Mouse (Mus musculus) splenic B cell, adult 2 months (primary cell): Measurements from ENCODE around the gene Tnik.

Source experiments
- DNase-seq: peaks from one replicate; pipeline ENCODE4 v3.0.0-alpha.2; 2011; ENCODE audit warnings: low read depth, low spot score
- H3K27me3 ChIP-seq: 2 replicates; pipeline ENCODE4 v1.6.1; 2012; ENCODE audit warnings: mild to moderate bottlenecking, low read length, moderate library complexity, mixed read lengths; ENCODE audit not compliant: control insufficient read depth, poor library complexity, insufficient read depth, severe bottlenecking
- H3K36me3 ChIP-seq: 2 replicates; pipeline ENCODE4 v1.6.1; 2012; ENCODE audit warnings: mild to moderate bottlenecking, low read length, moderate library complexity, mixed read lengths; ENCODE audit not compliant: control insufficient read depth, poor library complexity, insufficient read depth, severe bottlenecking

Gene Tnik

GRCm38 (mm10) chr3:28242561-28242960, 20.5 kb upstream of the Tnik start:
- DNase-seq: no peak
- Histone ChIP-seq H3K27me3 (no peaks in the 10 kb centered on the region; the same call in 1 of the 2 replicates), H3K36me3 (no peaks in the 10 kb centered on the region)

- no peaks in the 10 kb centered on the region for H3K36me3 ChIP-seq
- no peak for DNase-seq
- no peaks in the 10 kb centered on the region; the same call in 1 of the 2 replicates for H3K27me3 ChIP-seq
These were observed 18.6 kb upstream of the Tnik start for GRCm38 (mm10) chr3:28244244-28244890.

GRCm38 (mm10) chr3:28248255-28248957, 14.6 kb upstream of the Tnik start:
- H3K36me3 ChIP-seq: no peaks in the 10 kb centered on the region
- no peak for DNase-seq
- H3K27me3 ChIP-seq: no peaks in the 10 kb centered on the region; the same call in 1 of the 2 replicates

- DNase-seq: no peak
- Histone ChIP-seq H3K27me3 (no peaks in the 10 kb centered on the region), H3K36me3 (no peaks in the 10 kb centered on the region)
These were observed 7.3 kb upstream of the Tnik start for GRCm38 (mm10) chr3:28255711-28256110.

- no peaks in the 10 kb centered on the region for H3K36me3 ChIP-seq
- peak; percentile 40 for DNase-seq
These were observed 528 bp upstream of the Tnik start for GRCm38 (mm10) chr3:28262371-28263001.

DNA sequence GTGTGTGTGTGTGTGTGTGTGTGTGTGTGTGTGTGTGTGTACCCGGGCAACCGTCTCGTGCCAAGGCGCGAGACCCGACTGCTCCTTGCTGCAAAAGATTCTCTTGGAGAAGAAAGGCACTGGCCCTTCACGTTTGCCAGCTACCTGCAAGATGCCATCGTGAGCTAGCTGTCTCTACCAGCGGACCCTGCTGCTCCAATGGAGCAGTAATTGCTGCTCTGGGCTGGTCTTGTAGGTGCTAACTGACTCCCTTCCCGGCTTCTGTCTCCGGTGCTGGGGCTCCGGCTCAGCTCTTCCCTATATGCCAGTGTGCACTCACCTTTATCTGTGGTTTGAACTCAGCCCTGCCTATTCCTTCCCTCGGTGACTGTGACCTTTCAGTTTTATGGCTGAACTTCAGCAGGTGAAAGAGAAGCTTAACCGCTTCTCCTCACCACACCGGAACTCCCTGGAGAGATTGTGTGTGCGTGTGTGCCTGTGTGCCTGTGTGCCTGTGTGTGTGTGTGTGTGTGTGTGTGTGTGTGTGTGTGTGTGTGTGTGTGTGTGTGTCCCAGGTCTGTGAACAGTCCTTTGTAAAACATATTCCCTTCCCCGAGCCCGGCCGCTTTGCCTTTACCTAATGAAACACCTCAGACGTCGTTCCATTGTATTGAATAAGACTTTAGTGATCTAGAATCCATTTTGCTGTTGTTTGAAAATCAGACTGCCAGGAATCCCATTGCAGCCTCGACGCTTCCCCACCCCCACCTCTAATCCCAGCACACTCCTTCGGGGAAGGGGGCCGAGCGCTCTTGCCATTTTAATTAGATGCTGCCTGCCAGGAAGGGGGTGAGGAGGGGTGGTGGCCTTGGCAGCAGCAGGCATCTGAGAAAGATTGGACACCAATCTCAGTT, 1.2 kb downstream of the Tnik start:
- peak; percentile 55 for DNase-seq
- Histone ChIP-seq H3K27me3 (no peaks in the 10 kb centered on the region), H3K36me3 (no peaks in the 10 kb centered on the region)

More at GRCm38 (mm10) chr3:28262371-28263001, 528 bp upstream of the Tnik start:
- no peaks in the 10 kb centered on the region for H3K27me3 ChIP-seq

DNA sequence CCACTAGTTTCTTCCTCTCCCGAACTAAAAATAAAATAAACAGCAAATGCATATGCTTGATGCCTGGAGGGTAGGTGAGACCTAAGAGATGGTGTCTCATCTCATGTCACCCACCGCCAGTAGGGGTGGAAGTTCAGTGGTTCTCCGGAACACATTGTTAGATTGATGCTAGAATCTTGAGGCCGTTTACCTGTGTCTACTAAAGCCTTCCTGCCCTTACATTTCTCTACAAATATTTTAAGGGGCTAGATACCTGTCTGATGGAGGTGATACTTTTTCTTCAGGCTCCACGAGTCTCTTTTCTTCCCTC, 1.8 kb downstream of the Tnik start:
- no peaks in the 10 kb centered on the region for H3K27me3 ChIP-seq
- no peak for DNase-seq
- no peaks in the 10 kb centered on the region for H3K36me3 ChIP-seq

DNA sequence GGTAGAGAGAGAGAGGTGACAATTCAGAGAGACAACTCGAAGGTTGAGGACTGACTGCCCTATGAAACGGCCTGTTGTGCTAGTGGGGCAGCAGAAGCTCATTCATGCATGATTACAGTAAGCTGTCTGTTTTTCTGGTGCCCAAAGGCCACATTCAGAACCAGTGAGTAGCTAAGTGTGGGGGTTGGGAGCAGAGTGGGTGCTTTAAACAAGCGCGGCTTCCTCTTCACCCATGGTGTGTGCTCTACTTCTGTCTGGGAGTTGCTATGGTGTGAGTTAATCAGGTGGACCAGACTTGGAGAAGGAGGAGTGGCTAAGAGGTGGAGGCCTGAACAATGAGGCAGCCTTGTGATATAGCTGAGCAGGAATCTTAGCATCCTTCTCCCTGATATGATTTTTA, 2.2 kb downstream of the Tnik start:
- Histone ChIP-seq H3K27me3 (no peaks in the 10 kb centered on the region), H3K36me3 (no peaks in the 10 kb centered on the region)
- DNase-seq: peak; percentile 20

GRCm38 (mm10) chr3:28265656-28266055, 2.6 kb downstream of the Tnik start:
- no peaks in the 10 kb centered on the region for H3K36me3 ChIP-seq
- H3K27me3 ChIP-seq: no peaks in the 10 kb centered on the region
- no peak for DNase-seq

DNA sequence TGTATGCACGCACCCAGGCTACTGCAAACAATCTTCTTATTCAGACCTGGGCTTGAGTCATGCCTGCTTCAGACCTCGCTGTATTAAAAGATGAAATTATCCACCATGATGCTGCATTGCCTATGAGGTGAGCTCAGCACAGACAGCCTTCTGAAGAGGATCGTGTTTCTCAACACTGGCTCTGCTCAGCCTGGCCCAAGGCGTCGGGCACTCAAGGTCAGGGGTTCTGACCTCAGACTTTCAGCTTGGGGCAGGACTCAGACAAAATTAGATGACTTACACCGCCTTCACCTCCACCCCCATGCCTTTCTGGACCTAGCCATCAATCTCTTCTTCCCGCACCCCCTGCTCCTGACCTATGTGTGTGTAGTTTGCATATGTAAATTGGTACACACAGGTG, 4.2 kb downstream of the Tnik start:
- H3K27me3 ChIP-seq: no peaks in the 10 kb centered on the region
- no peak for DNase-seq
- no peaks in the 10 kb centered on the region for H3K36me3 ChIP-seq

- H3K27me3 ChIP-seq: no peaks in the 10 kb centered on the region
- H3K36me3 ChIP-seq: no peaks in the 10 kb centered on the region
- DNase-seq: no peak
These were observed 6.7 kb downstream of the Tnik start for GRCm38 (mm10) chr3:28269716-28270115.

DNA sequence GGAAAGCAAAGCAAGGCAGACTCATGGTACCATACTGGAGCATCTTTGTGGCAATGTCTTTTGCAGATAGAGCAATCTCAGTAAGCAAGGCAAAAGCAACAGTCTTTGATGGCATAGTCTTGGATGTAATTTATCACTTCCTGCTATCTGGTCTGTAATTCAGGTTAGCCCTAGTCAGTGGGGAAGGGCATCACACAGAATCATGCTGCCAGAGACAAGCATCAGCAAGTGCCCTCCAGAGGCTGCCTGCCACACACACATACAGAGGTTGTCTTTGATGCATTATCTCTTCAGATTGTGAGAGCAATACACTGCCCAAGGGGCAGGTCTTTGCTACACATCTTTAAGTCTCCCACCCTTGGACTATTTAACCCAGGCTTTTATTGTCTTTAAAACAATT, 8.9 kb downstream of the Tnik start:
- no peak for DNase-seq
- Histone ChIP-seq H3K27me3 (no peaks in the 10 kb centered on the region), H3K36me3 (no peaks in the 10 kb centered on the region)

DNA sequence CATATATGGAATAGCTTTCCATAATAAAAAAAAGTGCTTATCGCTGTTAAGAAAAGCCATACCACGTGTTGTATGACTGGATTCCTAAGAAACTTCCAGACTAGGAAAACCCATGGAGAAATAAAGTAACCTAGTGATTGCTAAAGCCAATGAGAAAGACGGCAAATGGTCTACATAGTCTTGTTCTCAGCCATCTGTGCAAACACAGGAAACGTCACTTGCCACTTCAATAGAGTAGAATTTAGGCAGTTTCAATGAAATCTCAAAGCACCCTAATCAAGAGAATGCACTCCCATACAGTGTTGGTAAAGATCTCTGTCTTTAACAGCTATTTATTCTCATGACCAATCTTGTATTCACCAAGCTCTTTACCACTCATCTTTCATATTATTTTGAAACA, 11.7 kb downstream of the Tnik start:
- no peak for DNase-seq
- no peaks in the 10 kb centered on the region for H3K27me3 ChIP-seq
- no peaks in the 10 kb centered on the region for H3K36me3 ChIP-seq

DNA sequence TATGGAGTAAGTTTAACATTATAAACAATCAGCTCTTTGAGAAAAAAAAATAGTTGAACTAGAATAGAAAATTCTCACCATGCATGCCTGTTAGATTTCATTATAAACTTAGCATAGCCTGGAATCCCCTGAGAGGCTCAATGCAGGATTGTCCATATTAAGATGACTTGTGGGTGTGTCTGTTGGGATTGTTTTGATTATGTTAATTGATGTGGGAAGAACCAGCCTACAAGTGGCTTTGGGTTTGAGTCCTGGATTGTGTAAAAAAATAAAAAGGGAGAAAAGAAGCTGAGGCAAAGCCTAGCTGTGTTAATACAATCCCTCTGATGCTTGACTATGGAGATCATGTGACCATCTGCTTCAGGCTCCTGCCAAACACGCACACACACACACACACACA, 26.7 kb downstream of the Tnik start:
- no peak for DNase-seq
- H3K36me3 ChIP-seq: no peaks in the 10 kb centered on the region

GRCm38 (mm10) chr3:28301378-28301777, 38.4 kb downstream of the Tnik start:
- no peaks in the 10 kb centered on the region for H3K27me3 ChIP-seq
- no peak for DNase-seq
- no peaks in the 10 kb centered on the region for H3K36me3 ChIP-seq

More for the DNA sequence above, 26.7 kb downstream of the Tnik start:
- no peaks in the 10 kb centered on the region for H3K27me3 ChIP-seq
